Mouse (Mus musculus): ENCODE data around the gene Cdyl2. TPM values are rescaled to one million over a fixed set of nuclear protein-coding genes. Genes with fewer than 3 reads are reported as not detected.

Cdyl2 gene
- polyA plus RNA-seq, 1 experiment, result 4.6 TPM

DNA sequence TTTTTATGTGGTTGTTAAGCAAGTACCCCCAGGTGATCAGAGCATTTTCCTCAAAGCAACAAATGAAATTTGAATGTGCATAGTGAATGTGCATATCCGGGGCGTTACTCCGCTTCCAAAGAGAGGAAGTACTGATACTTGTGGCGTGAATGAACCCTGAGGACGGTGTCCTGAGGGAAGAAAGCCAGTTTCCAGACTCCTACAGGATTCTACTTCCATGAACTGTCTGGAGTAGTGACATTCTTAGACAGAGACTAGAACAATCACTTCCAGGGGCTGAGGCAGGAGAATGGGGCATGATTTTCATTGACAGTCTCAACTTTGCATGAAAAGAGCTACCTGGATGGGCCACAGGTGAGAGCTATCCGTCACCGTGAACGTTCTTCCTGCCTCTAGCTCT, 59.3 kb downstream of the Cdyl2 start:
- Histone ChIP-seq H3K4me3 (ENCODE audit: insufficient read depth, low read length) (no peak overlapping the region), H3K4me1 (ENCODE audit: control insufficient read depth, insufficient read depth, low read length) (no peaks in the 10 kb centered on the region), H3K27ac (ENCODE audit: insufficient read depth, low read length) (no peak overlapping the region)
- TF ChIP-seq POLR2A (IDR thresholded peaks at IDR 0.05; ENCODE audit: low read depth, low read length) (no peak), CTCF (IDR thresholded peaks at IDR 0.05; ENCODE audit: borderline replicate concordance, insufficient read depth, low read length) (no peak)

DNA sequence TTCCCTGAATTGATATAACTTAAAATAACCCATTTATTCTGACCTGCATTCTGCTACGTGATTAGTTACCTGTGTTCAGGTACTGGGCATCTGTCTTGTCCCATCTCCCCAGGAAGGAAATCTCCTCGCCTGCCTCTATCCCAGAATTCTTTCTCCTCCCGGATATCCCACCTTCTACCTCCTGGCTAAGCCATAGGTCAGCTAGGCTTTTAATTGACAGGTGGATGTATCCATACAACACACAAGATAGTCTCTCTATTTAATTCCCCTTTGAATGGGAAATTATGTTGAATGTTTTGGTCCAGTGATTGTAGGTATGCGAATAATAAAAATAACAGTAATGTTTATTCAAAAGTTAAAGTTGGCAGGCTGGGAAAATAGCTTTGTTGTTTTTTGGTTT, 59.7 kb downstream of the Cdyl2 start:
- H3K4me1 ChIP-seq (ENCODE audit: control insufficient read depth, insufficient read depth, low read length), result no peaks in the 10 kb centered on the region
- TF ChIP-seq CTCF (IDR thresholded peaks at IDR 0.05; ENCODE audit: borderline replicate concordance, insufficient read depth, low read length) (no peak), POLR2A (IDR thresholded peaks at IDR 0.05; ENCODE audit: low read depth, low read length) (no peak)
- H3K27ac ChIP-seq (ENCODE audit: insufficient read depth, low read length), result no peak overlapping the region
- no peak overlapping the region for H3K4me3 ChIP-seq (ENCODE audit: insufficient read depth, low read length)

DNA sequence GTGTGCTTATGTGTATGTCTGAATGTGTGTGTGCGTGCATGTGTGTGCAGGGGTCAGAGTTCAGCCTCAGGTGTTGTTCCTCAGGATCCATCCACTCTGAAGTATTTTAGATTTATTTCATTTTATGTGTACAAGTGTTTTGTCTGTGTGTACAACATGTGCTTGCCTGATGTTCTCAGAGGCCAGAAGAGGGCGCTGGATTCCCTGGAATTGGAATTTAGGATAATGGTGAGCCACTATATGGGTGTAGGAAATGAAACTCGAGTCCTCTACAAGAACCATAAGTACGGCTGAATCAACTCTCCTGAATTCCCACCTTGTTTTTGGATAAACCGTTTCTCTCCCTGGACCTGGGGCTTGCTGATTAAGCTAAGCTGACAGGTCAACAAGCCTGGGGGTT, 61.2 kb downstream of the Cdyl2 start:
- no peaks in the 10 kb centered on the region for H3K4me1 ChIP-seq (ENCODE audit: control insufficient read depth, insufficient read depth, low read length)
- no peak overlapping the region for H3K4me3 ChIP-seq (ENCODE audit: insufficient read depth, low read length)
- no peak overlapping the region for H3K27ac ChIP-seq (ENCODE audit: insufficient read depth, low read length)
- no peak for TF ChIP-seq POLR2A (IDR thresholded peaks at IDR 0.05; ENCODE audit: low read depth, low read length)
- TF ChIP-seq CTCF (IDR thresholded peaks at IDR 0.05; ENCODE audit: borderline replicate concordance, insufficient read depth, low read length), result no peak

DNA sequence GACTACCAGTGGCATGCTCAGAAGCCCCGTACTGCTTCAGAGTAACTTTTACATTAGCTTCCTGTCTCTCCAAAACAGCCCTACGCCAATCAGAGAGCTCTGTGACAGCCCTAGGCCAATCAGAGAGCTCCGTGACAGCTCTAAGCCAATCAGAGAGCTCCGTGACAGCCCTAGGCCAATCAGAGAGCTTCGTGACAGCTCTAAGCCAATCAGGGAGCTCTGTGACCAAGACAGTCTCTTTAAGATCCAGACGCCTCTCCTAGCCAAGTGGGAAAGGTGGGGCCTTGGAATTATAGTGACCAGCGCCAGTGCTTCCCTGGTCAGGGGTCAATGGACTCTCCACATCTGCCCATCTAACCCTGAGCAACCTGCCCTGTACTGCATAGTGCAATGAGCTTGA, 62.2 kb downstream of the Cdyl2 start:
- TF ChIP-seq POLR2A (IDR thresholded peaks at IDR 0.05; ENCODE audit: low read depth, low read length), result no peak
- no peak for TF ChIP-seq CTCF (IDR thresholded peaks at IDR 0.05; ENCODE audit: borderline replicate concordance, insufficient read depth, low read length)
- H3K4me1 ChIP-seq (ENCODE audit: control insufficient read depth, insufficient read depth, low read length), result no peaks in the 10 kb centered on the region
- no peak overlapping the region for H3K4me3 ChIP-seq (ENCODE audit: insufficient read depth, low read length)
- H3K27ac ChIP-seq (ENCODE audit: insufficient read depth, low read length), result no peak overlapping the region

DNA sequence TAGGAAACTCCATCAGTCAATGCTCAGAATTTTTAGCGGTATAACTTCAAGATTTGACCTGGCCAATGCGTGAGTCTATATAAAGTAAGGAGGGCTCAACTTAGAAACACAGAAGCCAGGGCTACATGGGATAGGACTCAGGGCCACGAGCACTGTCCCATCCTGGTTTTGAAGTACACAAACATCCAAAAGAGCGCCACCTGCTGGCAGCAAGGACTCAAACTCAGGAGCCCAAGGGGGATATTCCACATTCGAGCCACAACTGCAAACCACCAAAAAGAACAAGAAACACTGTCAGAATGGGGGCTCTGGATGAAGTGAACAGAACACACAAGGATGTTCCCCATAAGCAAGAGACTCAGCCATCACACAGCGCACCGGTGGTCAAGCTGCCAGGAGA, 63.8 kb downstream of the Cdyl2 start:
- Histone ChIP-seq H3K27ac (ENCODE audit: insufficient read depth, low read length) (no peak overlapping the region), H3K4me1 (ENCODE audit: control insufficient read depth, insufficient read depth, low read length) (no peaks in the 10 kb centered on the region), H3K4me3 (ENCODE audit: insufficient read depth, low read length) (no peak overlapping the region)
- no peak for TF ChIP-seq CTCF (IDR thresholded peaks at IDR 0.05; ENCODE audit: borderline replicate concordance, insufficient read depth, low read length)

DNA sequence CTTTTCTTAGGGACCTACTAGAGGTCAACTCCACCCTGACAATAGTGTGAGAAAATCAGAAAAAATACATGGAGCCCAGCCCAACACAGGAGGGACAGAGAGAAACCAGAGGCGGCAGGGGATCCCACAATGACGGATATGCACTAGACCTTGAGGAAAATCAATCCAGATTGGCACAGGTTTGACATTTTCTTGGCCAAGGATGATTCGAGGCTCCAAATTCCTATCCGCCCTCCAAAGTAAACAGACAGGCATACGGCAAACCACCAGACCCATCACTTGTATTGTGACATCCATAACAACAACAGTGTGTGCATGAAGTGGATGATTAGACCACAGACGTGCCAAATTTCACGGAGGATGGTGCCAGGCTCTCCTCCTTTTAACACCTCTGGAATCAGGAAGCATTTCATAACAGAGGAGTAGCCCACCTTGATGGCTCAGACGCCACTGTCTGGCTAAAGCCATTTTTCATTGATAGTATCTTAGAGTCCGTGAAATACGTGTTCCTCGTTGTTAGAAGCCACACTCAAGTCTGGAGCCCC, 65.9 kb downstream of the Cdyl2 start:
- Histone ChIP-seq H3K4me1 (ENCODE audit: control insufficient read depth, insufficient read depth, low read length) (no peaks in the 10 kb centered on the region), H3K4me3 (ENCODE audit: insufficient read depth, low read length) (no peak overlapping the region), H3K27ac (ENCODE audit: insufficient read depth, low read length) (no peak overlapping the region)
- TF ChIP-seq POLR2A (IDR thresholded peaks at IDR 0.05; ENCODE audit: low read depth, low read length), result no peak
- TF ChIP-seq CTCF (IDR thresholded peaks at IDR 0.05; ENCODE audit: borderline replicate concordance, insufficient read depth, low read length), result no peak

DNA sequence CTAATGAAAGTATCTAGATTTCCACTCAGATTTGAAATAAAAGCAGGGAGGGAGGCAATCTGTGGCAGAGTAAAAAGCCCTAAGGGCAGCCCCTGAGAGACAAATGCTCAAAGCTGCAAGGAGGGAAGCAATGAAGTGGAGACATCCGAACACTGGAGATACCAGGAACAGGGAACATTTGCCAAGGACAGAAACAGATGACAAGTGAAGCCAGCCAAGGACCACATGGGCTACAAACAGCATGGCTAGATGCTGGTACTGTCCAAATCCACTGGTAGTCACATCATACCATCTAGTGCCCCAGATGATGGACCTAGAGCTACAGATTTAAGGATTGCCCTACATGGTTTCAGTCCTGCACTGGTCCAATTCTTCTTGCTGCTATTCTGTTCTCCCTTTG, 71.3 kb downstream of the Cdyl2 start:
- Histone ChIP-seq H3K4me3 (ENCODE audit: insufficient read depth, low read length) (no peak overlapping the region), H3K27ac (ENCODE audit: insufficient read depth, low read length) (no peak overlapping the region), H3K4me1 (ENCODE audit: control insufficient read depth, insufficient read depth, low read length) (no peaks in the 10 kb centered on the region)
- TF ChIP-seq CTCF (IDR thresholded peaks at IDR 0.05; ENCODE audit: borderline replicate concordance, insufficient read depth, low read length), result no peak
- TF ChIP-seq POLR2A (IDR thresholded peaks at IDR 0.05; ENCODE audit: low read depth, low read length), result no peak

DNA sequence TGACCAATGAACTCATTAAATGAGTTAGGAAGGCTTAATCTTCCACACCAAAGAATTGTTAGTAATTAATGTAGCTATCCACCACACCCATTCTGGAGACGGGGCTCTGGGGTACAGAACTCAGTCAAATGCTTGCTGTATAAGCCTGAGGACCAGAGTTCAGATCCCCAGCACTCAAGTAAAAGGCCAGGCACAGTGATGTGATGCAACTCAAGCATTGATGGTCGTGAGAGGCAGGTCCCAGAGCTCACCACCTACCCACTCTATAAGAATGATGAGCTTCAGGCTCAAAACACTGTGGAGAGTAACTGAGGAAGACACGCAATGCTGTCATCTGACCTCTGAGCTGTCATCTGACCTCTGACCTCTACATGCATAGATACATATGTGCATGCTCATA, 76.0 kb downstream of the Cdyl2 start:
- H3K4me3 ChIP-seq (ENCODE audit: insufficient read depth, low read length), result no peak overlapping the region
- no peak overlapping the region for H3K27ac ChIP-seq (ENCODE audit: insufficient read depth, low read length)
- TF ChIP-seq CTCF (IDR thresholded peaks at IDR 0.05; ENCODE audit: borderline replicate concordance, insufficient read depth, low read length), result no peak
- no peak for TF ChIP-seq POLR2A (IDR thresholded peaks at IDR 0.05; ENCODE audit: low read depth, low read length)
- H3K4me1 ChIP-seq (ENCODE audit: control insufficient read depth, insufficient read depth, low read length), result no peaks in the 10 kb centered on the region

DNA sequence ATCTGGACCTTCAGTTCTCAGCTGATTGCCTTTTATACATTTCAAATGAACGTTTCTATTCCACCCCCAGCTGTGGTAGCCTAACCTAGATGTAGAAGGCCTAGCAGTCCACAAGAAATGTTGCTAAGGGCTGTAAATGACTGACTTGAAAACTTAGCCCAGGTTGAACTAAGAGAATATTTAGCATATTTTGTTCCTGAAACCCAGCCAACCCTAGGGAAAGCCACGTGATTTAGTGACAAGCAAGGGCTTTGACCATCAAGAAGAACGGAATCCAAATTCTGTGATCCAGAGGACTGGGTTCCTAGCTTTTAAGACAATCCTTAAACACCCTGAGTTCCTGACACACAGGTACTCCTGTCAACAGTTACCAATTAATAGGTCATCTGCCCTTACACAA, 77.9 kb downstream of the Cdyl2 start:
- H3K27ac ChIP-seq (ENCODE audit: insufficient read depth, low read length), result no peak overlapping the region
- TF ChIP-seq CTCF (IDR thresholded peaks at IDR 0.05; ENCODE audit: borderline replicate concordance, insufficient read depth, low read length) (no peak), POLR2A (IDR thresholded peaks at IDR 0.05; ENCODE audit: low read depth, low read length) (no peak)
- H3K4me1 ChIP-seq (ENCODE audit: control insufficient read depth, insufficient read depth, low read length), result no peaks in the 10 kb centered on the region
- H3K4me3 ChIP-seq (ENCODE audit: insufficient read depth, low read length), result no peak overlapping the region

DNA sequence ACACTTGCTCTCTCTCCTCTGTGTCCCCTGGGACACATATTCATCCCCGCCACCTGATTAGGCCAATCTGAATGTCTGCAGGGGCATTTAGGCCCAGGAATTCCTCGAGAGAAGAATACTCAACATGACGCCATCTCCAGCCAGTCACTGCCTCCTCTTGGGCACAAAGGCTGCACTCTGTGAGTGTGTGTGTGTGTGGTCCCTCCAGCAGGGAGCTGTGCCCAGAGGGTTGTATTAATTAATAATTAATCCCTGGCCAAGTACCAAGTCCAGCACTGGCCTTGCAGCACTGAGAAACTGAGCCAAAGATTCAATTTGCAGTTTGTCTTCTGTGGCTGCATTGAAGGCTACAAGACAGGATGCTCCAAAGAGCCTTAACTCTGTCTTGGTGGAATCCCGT, 79.8 kb downstream of the Cdyl2 start:
- no peak overlapping the region for H3K4me3 ChIP-seq (ENCODE audit: insufficient read depth, low read length)
- H3K27ac ChIP-seq (ENCODE audit: insufficient read depth, low read length), result no peak overlapping the region
- TF ChIP-seq POLR2A (IDR thresholded peaks at IDR 0.05; ENCODE audit: low read depth, low read length) (no peak), CTCF (IDR thresholded peaks at IDR 0.05; ENCODE audit: borderline replicate concordance, insufficient read depth, low read length) (no peak)
- no peaks in the 10 kb centered on the region for H3K4me1 ChIP-seq (ENCODE audit: control insufficient read depth, insufficient read depth, low read length)

Data from embryonic fibroblast, embryonic 13.5 days (primary cell).